In the genomic region with DNA sequence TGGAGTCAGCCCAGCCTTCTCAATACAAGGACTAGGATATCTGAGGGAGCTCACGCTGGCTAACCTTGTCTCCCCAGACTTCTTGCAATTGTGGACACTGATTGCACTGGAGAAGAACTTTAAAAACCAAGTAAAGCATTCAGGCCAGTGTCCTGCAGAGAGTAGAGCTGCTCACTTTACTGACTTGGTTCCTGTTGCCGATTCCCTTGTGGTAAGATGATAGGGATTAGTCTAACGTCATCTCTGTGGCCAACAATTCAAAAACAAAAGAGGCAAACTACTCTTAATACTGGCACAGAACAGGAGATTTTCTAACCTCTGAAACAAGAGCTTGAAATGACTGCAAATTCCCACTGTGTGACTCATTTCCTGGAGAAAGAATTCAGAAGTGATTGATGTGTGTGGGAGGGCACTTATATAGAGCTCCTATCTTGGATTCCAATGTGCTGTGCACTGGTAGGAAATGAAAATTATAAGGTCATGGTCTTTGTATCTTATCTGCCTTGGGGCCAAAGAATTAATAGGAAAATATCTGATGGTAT, we compare ENCODE assay signal across 24 mouse cellular contexts.
DNase-seq lines count a peak whose midpoint lies in the region; ATAC-seq and TF ChIP-seq lines count a peak whose summit lies in the region.
"Had no signal": no experiment of that assay in that cellular context is flagged by ENCODE, and none has a peak within 500 bp of the region (broad histone marks: within the 10 kb centered on the region; RNA-seq: fewer than 3 reads in every experiment).

No protein-coding gene starts in this region.

- H3K27me3 ChIP-seq in embryonic facial prominence, embryonic 14.5 days (replicated peaks; ENCODE audit: control insufficient read depth, insufficient read depth, low read length), result no peaks in the 10 kb centered on the region
- H3K27me3 ChIP-seq in embryonic facial prominence, embryonic 10.5 days (replicated peaks; ENCODE audit: low read depth, poor library complexity, severe bottlenecking), result no peaks in the 10 kb centered on the region
- H3K27me3 ChIP-seq in testis, adult 2 months (ENCODE audit: control insufficient read depth, insufficient read depth, low read length), result no peaks in the 10 kb centered on the region
- H3K27me3 ChIP-seq: embryonic facial prominence, embryonic 12.5 days; forebrain, embryonic 15.5 days; heart, embryonic 13.5 days; hindbrain, embryonic 15.5 days; intestine, embryonic 15.5 days; midbrain, embryonic 13.5 days; neural tube, embryonic 13.5 days had no signal

- no peak for TF ChIP-seq POLR2A in testis, adult 2 months (IDR thresholded peaks at IDR 0.05; ENCODE audit: control insufficient read depth, low read depth, low read length)

- H3K4me1 ChIP-seq in embryonic facial prominence, embryonic 14.5 days (ENCODE audit: control insufficient read depth, insufficient read depth, low read length), result no peaks in the 10 kb centered on the region
- H3K4me1 ChIP-seq in embryonic facial prominence, embryonic 10.5 days, result no peaks in the 10 kb centered on the region
- H3K4me1 ChIP-seq in testis, adult 2 months (ENCODE audit: control insufficient read depth, insufficient read depth, low read length), result no peaks in the 10 kb centered on the region
- H3K4me1 ChIP-seq: embryonic facial prominence, embryonic 12.5 days; forebrain, embryonic 15.5 days; heart, embryonic 13.5 days; hindbrain, embryonic 15.5 days; intestine, embryonic 15.5 days; midbrain, embryonic 13.5 days; neural tube, embryonic 13.5 days had no signal

- H3K9ac ChIP-seq in embryonic facial prominence, embryonic 14.5 days (ENCODE audit: low read depth, low read length), result no peak overlapping the region
- H3K9ac ChIP-seq: embryonic facial prominence, embryonic 12.5 days; forebrain, embryonic 15.5 days; heart, embryonic 13.5 days; hindbrain, embryonic 15.5 days; intestine, embryonic 15.5 days; midbrain, embryonic 13.5 days; neural tube, embryonic 13.5 days had no signal

- no peak overlapping the region for H3K27ac ChIP-seq in embryonic facial prominence, embryonic 14.5 days (replicated peaks; ENCODE audit: low read depth, low read length)
- no peak overlapping the region for H3K27ac ChIP-seq in embryonic facial prominence, embryonic 10.5 days (replicated peaks)
- peak overlapping the region; percentile 18; the same call in 1 of the 2 replicates for H3K27ac ChIP-seq in testis, adult 2 months (ENCODE audit: control insufficient read depth, insufficient read depth, low read depth, low read length)
- H3K27ac ChIP-seq: embryonic facial prominence, embryonic 12.5 days; forebrain, embryonic 15.5 days; gastrocnemius, adult 2 months; heart, embryonic 13.5 days; hindbrain, embryonic 15.5 days; intestine, embryonic 15.5 days; macrophage; midbrain, embryonic 13.5 days; neural tube, embryonic 13.5 days had no signal

- 50% methylated on average over 3 of the region's 3 CpGs for WGBS in embryonic facial prominence, embryonic 14.5 days
- 73% methylated on average over 3 of the region's 3 CpGs for WGBS in embryonic facial prominence, embryonic 10.5 days

- H3K9me3 ChIP-seq in embryonic facial prominence, embryonic 14.5 days (ENCODE audit: control insufficient read depth, low read length), result no peaks in the 10 kb centered on the region
- no peaks in the 10 kb centered on the region for H3K9me3 ChIP-seq in embryonic facial prominence, embryonic 10.5 days
- H3K9me3 ChIP-seq: embryonic facial prominence, embryonic 12.5 days; forebrain, embryonic 15.5 days; hindbrain, embryonic 15.5 days; intestine, embryonic 15.5 days; midbrain, embryonic 13.5 days; neural tube, embryonic 13.5 days had no signal

- H3K4me2 ChIP-seq in embryonic facial prominence, embryonic 14.5 days (ENCODE audit: low read depth, low read length), result no peak overlapping the region
- H3K4me2 ChIP-seq: embryonic facial prominence, embryonic 12.5 days; forebrain, embryonic 15.5 days; heart, embryonic 13.5 days; hindbrain, embryonic 15.5 days; intestine, embryonic 15.5 days; liver, embryonic 11.5 days; midbrain, embryonic 13.5 days; neural tube, embryonic 13.5 days had no signal

- H3K36me3 ChIP-seq in embryonic facial prominence, embryonic 14.5 days (ENCODE audit: control insufficient read depth, insufficient read depth, low read length), result no peaks in the 10 kb centered on the region
- no peaks in the 10 kb centered on the region for H3K36me3 ChIP-seq in embryonic facial prominence, embryonic 10.5 days (replicated peaks)
- H3K36me3 ChIP-seq in testis, adult 2 months (ENCODE audit: control insufficient read depth, insufficient read depth, low read length), result no peaks in the 10 kb centered on the region
- H3K36me3 ChIP-seq: embryonic facial prominence, embryonic 12.5 days; forebrain, embryonic 15.5 days; heart, embryonic 13.5 days; hindbrain, embryonic 15.5 days; intestine, embryonic 15.5 days; midbrain, embryonic 13.5 days; neural tube, embryonic 13.5 days had no signal

- no peak overlapping the region for H3K4me3 ChIP-seq in embryonic facial prominence, embryonic 14.5 days (ENCODE audit: low read depth, low read length)
- no peak overlapping the region for H3K4me3 ChIP-seq in embryonic facial prominence, embryonic 10.5 days
- no peak overlapping the region for H3K4me3 ChIP-seq in testis, adult 2 months (ENCODE audit: control insufficient read depth, low read depth, low read length)
- H3K4me3 ChIP-seq: embryonic facial prominence, embryonic 12.5 days; forebrain, embryonic 15.5 days; gastrocnemius, adult 2 months; heart, embryonic 13.5 days; hindbrain, embryonic 15.5 days; intestine, embryonic 15.5 days; midbrain, embryonic 13.5 days; neural tube, embryonic 13.5 days had no signal

- ATAC-seq in embryonic facial prominence, embryonic 14.5 days (ENCODE audit: low read depth), result no peak
- ATAC-seq: forebrain, embryonic 15.5 days; intestine, embryonic 15.5 days; midbrain, embryonic 13.5 days had no signal

- peak; percentile 11 for DNase-seq in embryonic facial prominence, embryonic 14.5 days (ENCODE audit: low spot score)
- DNase-seq in embryonic facial prominence, embryonic 10.5 days (ENCODE audit: low spot score), result no peak
- no peak for DNase-seq in testis, postnatal 14 days (ENCODE audit: low spot score)
- DNase-seq in adipocyte (ENCODE audit: low spot score), result peak; percentile 32
- DNase-seq in gastrocnemius, adult 18-20 months (ENCODE audit: low spot score), result no peak
- no peak for DNase-seq in urinary bladder, postnatal 14 days (ENCODE audit: low spot score)
- DNase-seq: cerebellum, adult 9-11 months; gastrocnemius, adult 2 months; heart, postnatal 36 days; kidney, adult 9 months; kidney, postnatal 4 days; lung, adult 18-20 months; right cerebral cortex, adult 18-20 months; thymus, adult 18-20 months had no signal

- TF ChIP-seq CTCF in testis, adult 2 months (IDR thresholded peaks at IDR 0.05; ENCODE audit: control insufficient read depth, insufficient read depth, insufficient replicate concordance, low read depth, low read length), result no peak

Comparison
In these comparisons a context has a peak if more than half of its experiments do, and no peak if none do; other contexts are left out.
1. DNase-seq: peak in embryonic facial prominence, embryonic 14.5 days (single experiment) and adipocyte (single experiment); none in embryonic facial prominence, embryonic 10.5 days (single experiment), testis, postnatal 14 days (single experiment), gastrocnemius, adult 18-20 months (single experiment) and urinary bladder, postnatal 14 days (single experiment).